Mouse (Mus musculus) stomach, embryonic 16.5 days (tissue): ENCODE measurements around the gene Slc9c1. TPM values are rescaled to one million over a fixed set of nuclear protein-coding genes. Genes with fewer than 3 reads are reported as not detected.
"Not testable (repeated sequence)": the region's sequence is repeated elsewhere in the genome, so short reads cannot be mapped to it uniquely, and the experiment has no call there.

Source experiments
- ATAC-seq: fragments of 200-750 bp; cut with Nextera tagmentation; 2 replicates; pipeline ENCODE4 v1.8.0; 2017; ENCODE audit warnings: moderate number of reproducible peaks, moderate TSS enrichment; ENCODE audit not compliant: insufficient read depth, low FRiP score
- H3K27ac ChIP-seq: fragments of 300-500 bp; sonication (generic); 2 replicates; pipeline ENCODE4 v1.5.1; 2014; ENCODE audit warnings: low read length
- H3K27me3 ChIP-seq: fragments of 300-500 bp; sonication (generic); 2 replicates; pipeline ENCODE4 v1.6.1; 2014; ENCODE audit warnings: low read length, control low read depth, mixed read lengths; ENCODE audit not compliant: control insufficient read depth, insufficient read depth
- H3K36me3 ChIP-seq: fragments of 300-500 bp; sonication (generic); 2 replicates; pipeline ENCODE4 v1.6.1; 2014; ENCODE audit warnings: low read length; ENCODE audit not compliant: control insufficient read depth, insufficient read depth
- H3K4me1 ChIP-seq: fragments of 300-500 bp; sonication (generic); 2 replicates; pipeline ENCODE4 v1.6.1; 2014; ENCODE audit warnings: low read length, control low read depth, mixed read lengths; ENCODE audit not compliant: control insufficient read depth, insufficient read depth
- H3K4me2 ChIP-seq: fragments of 300-500 bp; sonication (generic); 2 replicates; pipeline ENCODE4 v1.6.1; 2014; ENCODE audit warnings: low read depth, low read length, mixed read lengths
- H3K4me3 ChIP-seq: fragments of 300-500 bp; sonication (generic); replicated peaks from 2 replicates; pipeline ENCODE4 v1.5.1; 2014; ENCODE audit warnings: mild to moderate bottlenecking, low read length
- H3K9ac ChIP-seq: fragments of 300-500 bp; sonication (generic); 2 replicates; pipeline ENCODE4 v1.6.1; 2014; ENCODE audit warnings: low read length
- H3K9me3 ChIP-seq: fragments of 300-500 bp; sonication (generic); replicated peaks from 2 replicates; pipeline ENCODE4 v1.6.1; 2016; ENCODE audit warnings: low read length, control low read depth; ENCODE audit not compliant: control insufficient read depth
- WGBS: fragments of 180-500 bp; shearing (Covaris S2); extraction: QIAGEN DNeasy Blood & Tissue Kit; methylation state at CpG from one replicate; pipeline ENCODE4 v1.1.7; 2014; 5-methylcytosine and 5-hydroxymethylcytosine counted together
- polyA plus RNA-seq: library from polyadenylated mRNA; unstranded; fragments of >200 nt; fragmentation: Nextera tagmentation; extraction: Ambion mirVana; gene quantifications from 2 replicates; pipeline ENCODE4 v1.2.1, GENCODE M21; 2015

Gene Slc9c1
- polyA plus RNA-seq, result not detected in 2 replicates

- H3K27ac ChIP-seq, result no peak within 1 kb of the TSS
- no peak within 1 kb of the TSS for H3K9ac ChIP-seq
- ATAC-seq, result no peak
- 91% methylated on average over 5 of the region's 5 CpGs for WGBS
- H3K9me3 ChIP-seq, result no peaks in the 10 kb centered on the region
- H3K36me3 ChIP-seq, result no peaks in the 10 kb centered on the region
- no peak within 1 kb of the TSS for H3K4me3 ChIP-seq
- no peak within 1 kb of the TSS for H3K4me2 ChIP-seq
- no peaks in the 10 kb centered on the region for H3K4me1 ChIP-seq
- H3K27me3 ChIP-seq, result no peaks in the 10 kb centered on the region
Observed at GRCm38 (mm10) chr16:45535009-45535408, at the start of gene Slc9c1. TSS of gene Slc9c1 (plus strand) at chr16:45535309.

GRCm38 (mm10) chr16:45492927-45493326 is 42.2 kb upstream of the Slc9c1 start, which contains the start of gene Gm609:
TSS of gene Gm609 (minus strand) at chr16:45492969.
- H3K4me3 ChIP-seq, result no peak within 1 kb of the TSS
- no peak within 1 kb of the TSS for H3K9ac ChIP-seq
- H3K27me3 ChIP-seq, result no peaks in the 10 kb centered on the region
- H3K27ac ChIP-seq, result no peak within 1 kb of the TSS
- ATAC-seq, result peak; percentile 56; the same call in 1 of the 2 replicates
- 0 out of 2 replicates have a peak within 1 kb of the TSS, but pooled peaks have one; percentile 4 for H3K4me2 ChIP-seq
- no peaks in the 10 kb centered on the region for H3K36me3 ChIP-seq
- H3K4me1 ChIP-seq, result no peaks in the 10 kb centered on the region
- WGBS, result 54% methylated on average over 5 of the region's 5 CpGs
- H3K9me3 ChIP-seq, result no peaks in the 10 kb centered on the region

- H3K27ac ChIP-seq, result no peak overlapping the region
- ATAC-seq, result no peak
- no peak overlapping the region for H3K9ac ChIP-seq
- H3K36me3 ChIP-seq, result no peaks in the 10 kb centered on the region
- WGBS, result 76% methylated on average over 1 of the region's 1 CpGs
- H3K4me1 ChIP-seq, result no peaks in the 10 kb centered on the region
- H3K4me2 ChIP-seq, result no peak overlapping the region
- H3K4me3 ChIP-seq, result no peak overlapping the region
- no peaks in the 10 kb centered on the region for H3K9me3 ChIP-seq
- no peaks in the 10 kb centered on the region for H3K27me3 ChIP-seq
Observed at GRCm38 (mm10) chr16:45495326-45495725, 39.8 kb upstream of the Slc9c1 start.

DNA sequence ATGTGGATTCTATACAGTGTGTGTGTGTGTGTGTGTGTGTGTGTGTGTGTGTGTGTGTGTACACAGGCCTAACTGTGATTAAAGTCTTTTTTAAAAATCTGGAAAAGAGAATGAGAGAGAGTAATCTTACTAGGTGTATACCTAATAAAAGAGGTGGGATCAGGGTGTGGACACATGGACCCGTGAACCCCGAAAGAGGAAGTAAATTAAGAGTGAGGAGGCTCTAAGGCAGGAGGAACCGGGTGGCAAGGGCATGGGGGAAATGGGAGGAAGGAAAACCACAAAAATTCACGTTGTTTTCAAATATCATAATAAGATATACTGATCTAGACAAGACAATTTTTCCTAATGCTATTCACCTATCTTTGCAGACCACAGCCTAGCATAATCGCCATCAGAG is 9.6 kb upstream of the Slc9c1 start:
- Histone ChIP-seq H3K4me3 (no peak overlapping the region), H3K27ac (no peak overlapping the region), H3K9ac (no peak overlapping the region), H3K9me3 (no peaks in the 10 kb centered on the region), H3K27me3 (no peaks in the 10 kb centered on the region), H3K4me2 (no peak overlapping the region), H3K36me3 (no peaks in the 10 kb centered on the region), H3K4me1 (no peaks in the 10 kb centered on the region)
- ATAC-seq, result no peak
- 65% methylated on average over 5 of the region's 5 CpGs for WGBS

GRCm38 (mm10) chr16:45531950-45532349 is 3.2 kb upstream of the Slc9c1 start, which contains the start of gene Gm17783:
TSS of gene Gm17783 (minus strand) at chr16:45532050.
- H3K4me3 ChIP-seq, result no peak within 1 kb of the TSS
- 71% methylated on average over 4 of the region's 4 CpGs for WGBS

DNA sequence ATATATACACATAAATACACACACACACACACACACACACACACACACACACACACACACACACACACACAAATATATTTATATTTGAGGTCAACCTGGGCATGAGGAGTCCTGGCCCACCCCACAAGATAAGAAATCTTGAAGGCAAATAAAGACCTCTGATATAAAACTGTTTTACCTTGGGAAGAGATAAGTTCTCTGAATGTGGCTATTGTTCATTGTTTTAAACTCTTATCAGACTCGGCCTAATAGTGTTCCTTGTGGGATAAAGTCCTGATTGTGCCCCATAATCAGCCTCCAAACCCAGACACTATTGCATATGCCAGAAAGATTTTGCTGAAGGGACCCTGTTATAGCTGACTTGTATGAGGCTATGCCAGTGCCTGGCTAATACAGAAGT is 3.2 kb downstream of the Slc9c1 start:
- WGBS, result 61% methylated on average over 1 of the region's 1 CpGs
- H3K4me3 ChIP-seq, H3K27ac ChIP-seq, H3K36me3 ChIP-seq, H3K27me3 ChIP-seq, H3K9ac ChIP-seq, H3K4me2 ChIP-seq, H3K4me1 ChIP-seq, H3K9me3 ChIP-seq: not testable (repeated sequence)
- peak; percentile 44; the same call in 1 of the 2 replicates for ATAC-seq

More at GRCm38 (mm10) chr16:45531950-45532349, 3.2 kb upstream of the Slc9c1 start, which contains the start of gene Gm17783:
- Histone ChIP-seq H3K27me3 (no peaks in the 10 kb centered on the region), H3K9ac (no peak within 1 kb of the TSS), H3K4me1 (no peaks in the 10 kb centered on the region), H3K36me3 (no peaks in the 10 kb centered on the region), H3K4me2 (no peak within 1 kb of the TSS), H3K9me3 (no peaks in the 10 kb centered on the region), H3K27ac (no peak within 1 kb of the TSS)
- ATAC-seq, result no peak

DNA sequence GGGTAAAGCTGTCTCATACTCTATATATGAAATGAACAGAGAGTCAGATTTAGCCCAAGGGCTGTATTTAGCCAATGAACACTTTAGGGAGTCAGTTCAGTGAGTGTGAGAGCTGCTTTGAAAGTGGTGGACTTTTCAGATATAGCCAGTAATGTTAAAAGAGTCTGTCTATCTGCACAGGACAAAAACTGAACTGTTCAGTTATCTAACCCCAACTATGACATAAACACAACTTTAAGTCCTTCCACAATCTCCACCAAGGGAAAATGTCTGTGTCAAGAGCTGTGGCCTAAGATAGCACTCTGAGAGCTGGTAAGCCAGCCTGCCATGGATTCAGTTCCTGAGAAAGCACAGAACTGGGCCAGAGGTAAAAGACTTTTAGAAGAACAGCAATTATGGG is 7.0 kb downstream of the Slc9c1 start:
- Histone ChIP-seq H3K4me2 (no peak overlapping the region), H3K4me3 (no peak overlapping the region), H3K4me1 (no peaks in the 10 kb centered on the region), H3K9me3 (no peaks in the 10 kb centered on the region), H3K9ac (no peak overlapping the region), H3K27ac (no peak overlapping the region), H3K27me3 (no peaks in the 10 kb centered on the region), H3K36me3 (no peaks in the 10 kb centered on the region)
- no peak for ATAC-seq

DNA sequence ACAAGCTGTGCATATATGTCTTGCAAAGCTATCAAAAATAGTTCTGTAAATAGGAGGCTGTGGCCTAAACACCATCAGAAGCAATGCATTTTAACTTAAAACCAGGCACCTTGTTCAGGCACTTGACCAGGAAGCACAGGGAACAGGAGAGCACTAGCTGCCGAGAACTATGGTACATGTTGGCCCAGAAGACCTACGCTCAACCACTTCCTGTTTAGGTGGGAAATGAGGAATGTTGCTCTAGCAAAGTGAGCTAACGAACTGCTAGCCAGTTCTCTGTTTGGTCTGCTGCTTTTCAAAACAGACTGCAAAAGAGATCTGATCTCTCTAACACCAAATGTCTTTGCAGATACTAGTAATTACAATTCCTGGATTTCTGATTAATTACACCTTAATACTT is 9.2 kb downstream of the Slc9c1 start:
- Histone ChIP-seq H3K9ac (no peak overlapping the region), H3K9me3 (no peaks in the 10 kb centered on the region), H3K27ac (no peak overlapping the region), H3K4me1 (no peaks in the 10 kb centered on the region), H3K27me3 (no peaks in the 10 kb centered on the region), H3K36me3 (no peaks in the 10 kb centered on the region), H3K4me2 (no peak overlapping the region), H3K4me3 (no peak overlapping the region)
- 72% methylated on average over 3 of the region's 3 CpGs for WGBS
- ATAC-seq, result no peak

GRCm38 (mm10) chr16:45547982-45548381 is 12.9 kb downstream of the Slc9c1 start:
- H3K4me2 ChIP-seq, result no peak overlapping the region
- ATAC-seq, result no peak
- H3K4me1 ChIP-seq, result no peaks in the 10 kb centered on the region
- no peaks in the 10 kb centered on the region for H3K36me3 ChIP-seq
- no peaks in the 10 kb centered on the region for H3K9me3 ChIP-seq
- no peak overlapping the region for H3K27ac ChIP-seq
- no peaks in the 10 kb centered on the region for H3K27me3 ChIP-seq
- no peak overlapping the region for H3K4me3 ChIP-seq
- H3K9ac ChIP-seq, result no peak overlapping the region

GRCm38 (mm10) chr16:45551579-45551978 is 16.5 kb downstream of the Slc9c1 start:
- Histone ChIP-seq H3K36me3 (no peaks in the 10 kb centered on the region), H3K9ac (no peak overlapping the region), H3K27ac (no peak overlapping the region), H3K4me2 (no peak overlapping the region), H3K4me3 (no peak overlapping the region), H3K4me1 (no peaks in the 10 kb centered on the region), H3K27me3 (no peaks in the 10 kb centered on the region), H3K9me3 (no peaks in the 10 kb centered on the region)
- ATAC-seq, result no peak
- 41% methylated on average over 2 of the region's 2 CpGs for WGBS
